Mouse (Mus musculus): Measurements from ENCODE around the gene Abi3.

Gene Abi3

DNA sequence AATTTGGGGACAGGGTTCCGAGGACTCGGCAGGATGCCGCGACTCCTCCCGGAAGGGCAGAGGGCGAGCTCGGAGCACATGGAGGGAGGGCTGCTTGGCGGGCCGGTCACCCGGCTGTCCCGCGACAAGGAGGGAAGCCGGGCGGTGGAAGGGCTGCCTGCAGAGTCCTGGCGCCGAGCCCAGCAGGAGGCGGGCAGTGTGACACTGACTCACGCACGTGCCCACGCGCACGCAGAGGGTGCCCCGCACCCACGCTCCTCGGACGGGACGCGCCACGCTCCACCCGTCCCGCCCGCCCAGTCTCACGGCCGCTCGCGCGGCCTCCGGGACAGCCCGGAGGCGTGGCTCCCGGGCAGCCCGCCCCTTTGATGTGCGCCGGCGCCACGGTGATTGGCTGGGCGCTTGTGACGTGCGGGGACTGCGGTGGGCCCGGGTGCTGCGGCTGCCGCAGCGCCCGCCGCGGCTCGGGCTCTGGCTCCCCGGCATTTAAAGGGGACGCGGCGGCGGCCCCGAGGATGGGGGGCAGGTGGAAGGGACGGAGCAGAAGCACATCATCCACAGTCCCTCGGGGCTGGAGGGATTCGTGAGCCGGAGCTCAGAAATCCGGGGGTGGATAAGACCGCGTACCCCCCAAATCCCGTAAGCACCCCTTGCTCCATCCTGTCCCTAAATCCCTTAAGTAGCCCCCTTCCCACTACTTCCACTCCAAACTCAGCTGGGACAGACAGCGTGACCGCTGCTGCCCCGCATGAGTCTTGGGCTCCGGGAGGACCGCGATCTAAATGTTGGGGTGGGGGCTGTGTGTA lies 18.0 kb downstream of the Abi3 start, which contains the start of gene Phospho1:
Phospho1 (plus strand) TSS at position 429 of the 806 bp plus-strand sequence.
- peak; percentile 92 for DNase-seq

DNA sequence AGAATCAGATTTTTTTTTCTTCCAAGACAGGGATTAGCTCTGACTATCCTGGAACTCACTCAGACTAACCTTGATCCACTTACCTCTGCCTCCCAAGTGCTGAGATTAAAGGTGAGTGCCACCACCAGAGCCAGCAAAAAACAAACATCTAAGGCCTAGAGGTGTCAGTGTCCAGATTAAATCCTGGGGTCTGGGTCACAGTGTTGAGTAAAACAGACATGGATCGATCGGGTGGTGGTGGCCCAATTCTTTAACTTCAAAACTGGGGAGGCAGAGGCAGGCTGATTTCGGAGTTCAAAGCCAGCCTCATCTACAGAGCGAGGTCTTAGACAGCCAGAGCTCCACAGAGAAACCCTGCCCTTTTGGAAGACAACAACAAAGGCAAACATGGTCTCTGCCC lies 19.8 kb downstream of the Abi3 start:
- no peak for DNase-seq

DNA sequence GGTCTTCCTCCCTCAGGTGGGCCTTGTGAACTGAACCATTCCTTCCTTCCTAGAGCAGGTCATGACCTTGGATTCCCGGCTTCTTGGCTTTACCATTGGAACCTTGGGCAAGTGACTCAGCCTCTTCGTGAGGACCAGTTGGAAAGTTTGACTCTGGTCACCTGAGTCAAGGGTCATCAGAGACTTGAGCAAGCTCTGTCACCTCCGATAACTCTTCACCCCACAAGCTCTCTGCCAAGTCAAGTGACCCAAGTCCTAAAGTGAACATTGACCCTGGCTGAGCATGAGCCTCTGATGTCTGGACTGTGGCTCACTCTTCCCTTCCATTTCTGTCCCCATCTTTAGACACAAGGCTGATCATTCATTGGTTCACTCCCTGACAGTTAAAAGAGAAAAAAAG lies 20.8 kb downstream of the Abi3 start:
- no peak for DNase-seq

DNA sequence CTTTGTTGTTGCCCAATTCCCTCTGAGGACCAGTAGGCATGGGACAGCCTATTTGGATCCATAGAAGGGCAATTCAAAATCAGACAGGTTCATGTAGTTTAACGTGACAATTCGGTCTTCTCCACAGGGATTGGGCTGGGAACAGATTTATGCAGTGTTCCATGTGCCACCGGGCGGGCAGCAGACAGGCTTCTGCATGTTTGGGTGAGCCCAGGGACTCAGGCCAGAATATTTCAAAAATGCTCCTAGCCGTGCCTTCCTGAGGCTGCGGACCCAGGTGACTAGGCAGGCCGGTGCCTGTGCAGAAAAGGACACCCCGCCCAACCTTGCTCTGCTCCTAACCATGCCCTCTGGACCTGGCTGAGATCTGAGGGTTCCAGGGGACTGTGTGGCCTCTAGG lies 23.1 kb downstream of the Abi3 start:
- DNase-seq, result no peak

DNA sequence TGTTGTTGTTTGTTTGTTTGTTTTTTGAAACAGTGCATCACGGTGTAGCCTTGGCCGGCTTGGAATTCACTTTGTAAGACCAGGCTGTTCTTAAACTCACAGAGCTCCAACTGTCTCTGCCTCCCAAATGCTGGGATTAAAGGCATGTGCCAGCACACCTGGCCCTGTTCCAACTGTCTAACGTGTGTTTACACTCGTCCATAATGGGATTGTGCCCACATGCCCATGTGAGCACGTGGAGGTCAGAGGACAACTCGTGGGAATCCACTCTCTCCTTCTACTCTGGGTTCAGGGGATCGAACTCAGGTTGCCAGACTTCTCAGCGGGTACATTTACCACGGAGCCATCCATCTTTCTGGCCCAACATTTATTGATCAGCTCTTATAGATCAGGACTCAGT lies 26.9 kb downstream of the Abi3 start:
- DNase-seq, result no peak

DNA sequence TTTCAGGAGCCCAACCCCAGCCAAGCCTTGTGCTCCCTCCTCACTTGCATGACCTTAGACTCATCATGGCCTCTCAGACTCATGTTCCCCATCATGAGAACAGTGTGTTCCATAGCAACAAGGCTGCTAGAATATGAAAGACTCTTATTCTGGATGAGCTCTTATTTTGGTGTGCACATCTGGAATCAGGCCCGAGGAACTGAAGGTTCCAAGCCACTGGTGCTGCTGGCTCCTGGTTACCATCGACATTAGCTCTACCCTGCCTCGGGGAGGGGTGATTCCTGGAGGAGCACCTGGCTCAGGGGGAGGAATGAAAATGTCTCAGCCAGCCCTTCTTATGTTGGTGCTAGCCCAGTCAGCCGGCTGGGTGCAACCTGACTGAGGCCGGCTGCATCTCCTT lies 27.4 kb downstream of the Abi3 start:
- no peak for DNase-seq

DNA sequence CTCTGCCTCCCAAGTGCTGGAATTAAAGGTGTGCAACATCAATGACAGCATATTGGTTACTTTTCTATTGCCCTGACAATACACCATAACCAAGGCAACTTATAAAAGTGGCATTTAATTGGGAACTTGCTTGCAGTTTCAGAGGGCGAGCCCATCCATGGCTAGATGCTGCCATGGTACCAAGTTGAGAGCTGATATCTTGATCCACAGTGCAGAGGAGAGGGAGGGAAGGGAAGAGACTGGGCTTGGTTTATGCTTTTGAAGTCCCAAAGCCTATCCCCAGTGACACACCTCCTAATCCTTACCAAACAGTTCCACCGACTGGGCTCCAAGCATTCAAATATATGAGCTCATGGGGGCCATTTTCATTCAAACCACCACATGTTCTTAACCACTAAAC lies 28.2 kb downstream of the Abi3 start:
- no peak for DNase-seq

DNA sequence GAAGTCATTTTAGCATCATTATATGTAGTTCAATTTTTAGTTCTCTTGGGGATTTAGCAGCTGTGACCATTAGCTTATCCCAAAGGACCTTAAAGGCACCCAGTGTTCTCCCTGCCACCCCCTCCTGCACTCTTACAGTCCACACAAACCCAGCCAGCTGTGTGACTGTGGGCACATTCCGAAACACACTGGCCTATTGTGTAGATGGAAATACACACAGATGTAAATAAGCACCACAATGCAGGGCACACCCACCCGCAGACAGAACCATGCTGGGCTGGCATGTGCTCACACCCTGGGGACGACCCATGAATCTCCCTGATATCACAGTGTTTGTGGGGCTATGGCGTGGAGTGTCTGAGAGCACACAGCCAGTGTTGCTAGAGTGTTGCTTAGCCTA lies 30.1 kb downstream of the Abi3 start:
- no peak for DNase-seq

DNA sequence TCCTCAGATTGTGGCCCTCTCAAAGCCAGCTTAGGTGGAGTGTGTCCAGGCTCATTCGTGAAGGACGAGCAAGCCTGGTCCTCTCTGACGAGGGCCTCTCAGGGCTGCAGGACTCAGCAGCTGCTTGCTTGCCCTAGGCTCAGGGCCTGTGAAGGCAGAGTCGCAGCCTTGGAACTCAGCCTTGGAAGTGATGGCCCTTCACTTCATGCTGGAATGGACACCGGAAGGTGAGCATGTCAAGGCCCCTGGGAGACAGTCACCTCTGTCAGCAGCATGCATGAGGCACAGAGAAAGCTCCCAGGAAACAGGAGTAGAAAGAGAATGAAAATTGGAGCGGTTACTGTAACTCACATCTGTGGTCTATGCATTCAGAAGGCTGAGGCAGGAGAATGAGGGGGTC lies 30.5 kb downstream of the Abi3 start:
- no peak for DNase-seq

DNA sequence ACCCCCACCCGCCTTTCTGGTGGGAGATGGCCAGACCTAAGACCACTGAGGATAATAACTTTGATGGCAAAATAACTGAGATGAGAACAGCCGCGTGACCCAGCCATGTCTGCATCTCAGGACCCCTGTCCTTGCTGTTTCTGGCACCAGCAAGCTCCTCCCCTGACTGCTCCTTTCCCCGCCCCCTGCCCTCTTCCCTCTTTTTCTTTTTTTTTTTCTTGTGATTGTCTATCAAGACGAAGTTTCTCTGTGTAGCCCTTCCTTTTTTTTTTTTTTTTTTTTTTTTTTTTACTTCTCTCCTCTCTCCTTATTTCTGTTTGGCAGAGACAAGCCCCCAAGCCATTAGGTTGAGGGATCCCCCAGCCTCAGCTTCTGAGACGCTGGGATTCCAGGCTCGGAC lies 31.4 kb downstream of the Abi3 start:
- DNase-seq, result no peak

DNA sequence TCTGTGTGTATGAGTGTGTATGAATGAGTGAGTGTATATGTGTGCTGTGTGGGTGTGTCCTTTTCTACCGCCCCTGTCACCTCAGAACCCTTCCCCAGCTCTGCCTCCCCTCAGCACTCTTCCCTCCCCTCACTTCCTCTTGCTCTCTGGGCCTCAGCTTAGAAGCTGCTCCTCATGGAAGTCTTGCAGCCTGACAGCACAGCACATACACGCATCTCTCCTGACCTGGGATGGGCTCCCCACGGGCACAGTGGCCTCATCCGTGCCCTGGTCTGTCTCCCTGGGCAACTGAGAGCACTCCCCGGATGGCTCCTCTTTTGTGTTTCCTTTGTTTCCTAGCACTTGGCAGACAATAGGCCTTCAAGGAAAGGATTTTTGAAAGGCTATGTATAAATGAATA lies 32.7 kb downstream of the Abi3 start:
- DNase-seq, result no peak

DNA sequence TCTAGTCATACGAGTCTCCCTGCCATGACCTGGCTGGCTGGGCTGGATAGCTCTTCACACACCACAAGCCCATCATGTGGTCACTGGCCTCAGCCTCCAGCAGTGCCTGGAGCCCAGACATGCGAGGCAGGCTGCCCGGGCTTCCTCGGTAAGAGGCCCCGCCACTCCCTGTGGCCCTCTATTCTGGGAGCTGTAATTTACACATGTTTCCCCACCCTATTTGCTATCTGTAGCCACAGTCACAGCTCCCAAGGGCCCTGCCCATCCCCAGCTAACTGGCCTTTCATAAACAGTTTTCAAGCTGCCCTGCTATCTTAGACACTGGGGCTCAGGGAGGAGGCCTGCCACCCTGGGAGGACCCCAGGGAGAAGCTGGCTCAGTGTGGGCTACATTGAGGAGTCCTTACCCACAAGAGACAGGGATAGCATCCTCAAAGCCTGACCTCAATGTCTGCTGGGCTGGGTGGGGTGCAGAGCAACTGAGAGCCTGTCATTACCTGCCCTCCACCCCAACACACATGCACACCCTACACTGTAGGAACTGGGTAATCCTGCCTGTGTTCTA lies 33.7 kb downstream of the Abi3 start:
- DNase-seq, result no peak

DNA sequence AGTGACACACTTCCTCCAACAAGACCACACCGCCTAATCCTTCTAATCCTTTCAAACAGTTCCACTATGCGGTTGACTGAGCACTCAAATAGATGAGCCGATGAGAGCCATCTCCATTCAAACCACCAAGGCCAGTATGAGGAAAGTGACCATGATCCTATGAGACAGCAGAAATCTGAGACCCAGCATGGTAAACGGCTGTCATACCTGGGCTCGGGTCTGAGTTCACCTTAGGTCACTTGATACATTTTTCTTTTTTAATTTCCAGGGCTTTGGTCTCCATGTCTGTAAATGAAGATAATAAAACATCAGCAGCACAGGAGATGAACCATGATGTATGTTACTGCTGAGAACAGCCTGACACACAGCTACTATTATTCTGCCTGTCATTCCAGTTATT lies 34.4 kb downstream of the Abi3 start:
- DNase-seq, result no peak

DNA sequence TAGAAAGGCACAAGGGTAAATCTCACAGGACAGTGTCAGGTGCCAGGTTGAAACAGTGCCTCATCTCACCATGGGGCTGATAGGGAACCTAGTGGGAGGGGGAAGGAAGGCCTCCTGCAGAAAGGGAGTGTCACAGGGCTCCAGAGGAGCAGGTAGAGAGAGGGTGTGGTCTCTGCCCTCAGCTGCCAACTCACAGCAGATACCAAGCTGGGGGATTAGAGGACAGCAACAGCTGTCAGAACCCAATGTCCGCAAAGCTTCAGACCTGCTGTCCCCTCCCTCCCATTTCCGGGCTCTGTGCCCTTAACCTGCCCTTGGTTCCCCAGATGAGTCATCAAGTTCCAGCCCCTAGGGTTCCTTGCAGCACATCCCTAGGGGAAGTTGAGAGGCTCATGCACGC lies 36.7 kb downstream of the Abi3 start:
- peak; percentile 10 for DNase-seq

DNA sequence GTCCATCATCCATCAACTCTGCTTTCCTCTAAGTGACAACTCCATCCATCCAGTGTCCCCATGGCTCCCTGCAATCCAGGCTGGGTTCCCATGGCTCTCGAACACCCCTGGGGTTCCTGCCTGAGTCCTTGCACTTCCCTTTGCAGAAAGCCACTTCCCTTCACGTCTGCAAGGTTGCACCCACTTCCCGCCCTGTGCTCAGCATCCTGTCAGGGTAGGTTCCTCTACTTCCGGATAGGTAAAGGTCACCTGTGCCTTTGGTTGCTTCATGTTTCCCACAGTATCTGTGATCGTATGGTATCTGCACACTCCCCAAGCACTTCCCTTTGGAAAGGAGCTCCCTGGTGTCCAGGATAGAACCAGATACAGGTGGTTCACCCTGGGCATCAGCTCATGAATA lies 37.3 kb downstream of the Abi3 start:
- peak; percentile 52 for DNase-seq

DNA sequence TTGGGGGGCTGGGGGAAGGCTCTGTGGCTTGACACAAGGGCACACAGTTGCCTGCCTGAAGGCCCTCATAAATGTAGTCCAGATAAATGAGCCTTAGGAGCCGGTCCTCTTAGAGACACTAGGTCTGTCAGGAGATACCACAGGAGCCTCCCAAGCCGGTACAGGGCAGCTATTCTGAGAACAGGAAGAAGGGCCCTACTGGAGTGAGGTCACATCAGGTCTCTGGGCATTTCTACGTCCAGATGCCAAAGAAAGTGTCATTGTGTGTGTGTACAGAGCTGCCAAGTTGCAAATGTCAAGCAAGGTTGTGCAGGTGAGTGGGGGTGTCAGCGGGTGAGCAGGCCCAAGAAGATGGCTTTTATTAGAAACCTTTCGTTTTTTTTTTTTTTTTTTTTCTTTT lies 46.7 kb downstream of the Abi3 start:
- no peak for DNase-seq

DNA sequence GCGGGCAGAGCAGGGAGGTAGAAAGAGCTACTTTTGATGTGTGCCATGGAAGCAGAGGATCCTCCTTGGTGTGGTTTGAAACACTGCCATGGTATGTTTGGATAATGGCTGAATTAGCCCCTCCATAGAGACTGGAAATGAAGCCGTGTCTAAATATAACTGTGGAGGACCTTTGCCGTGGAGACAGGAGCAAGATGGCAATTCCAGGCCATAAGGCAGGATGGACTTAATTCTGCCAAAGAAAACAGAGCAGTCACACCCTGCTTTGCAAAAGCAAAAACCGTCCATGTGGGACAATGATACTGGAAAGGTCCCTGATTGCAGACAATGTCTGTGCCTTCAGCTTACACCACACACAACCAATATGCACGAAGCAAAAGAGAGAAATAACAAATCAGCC lies 48.1 kb downstream of the Abi3 start:
- no peak for DNase-seq

DNA sequence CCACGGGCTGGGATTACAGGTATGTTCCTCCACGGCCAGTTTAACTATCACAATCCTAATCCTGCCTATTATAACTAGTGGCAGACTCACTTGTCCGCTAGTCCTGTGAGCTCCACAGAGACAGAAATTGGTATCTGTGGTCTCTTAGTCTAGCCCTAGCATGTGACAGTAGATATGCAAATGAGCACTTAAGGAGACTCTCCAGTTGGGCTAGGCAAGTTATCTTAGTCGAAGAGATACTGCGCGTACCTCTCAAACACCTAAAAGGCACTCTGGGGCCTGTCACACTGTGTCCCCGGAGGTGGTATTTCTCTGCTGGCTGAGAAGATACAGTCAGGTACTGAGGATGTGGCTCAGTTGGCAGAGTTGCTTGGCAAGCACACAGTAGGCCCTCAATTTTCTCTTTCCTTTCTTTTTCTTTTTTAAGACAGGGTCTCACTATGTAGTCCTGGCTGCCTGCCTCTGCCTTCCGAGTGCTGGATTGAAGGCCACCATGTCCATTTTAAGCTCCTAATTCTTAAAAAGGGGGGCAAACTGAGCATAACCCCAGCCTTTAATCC lies 49.2 kb downstream of the Abi3 start:
- no peak for DNase-seq

DNA sequence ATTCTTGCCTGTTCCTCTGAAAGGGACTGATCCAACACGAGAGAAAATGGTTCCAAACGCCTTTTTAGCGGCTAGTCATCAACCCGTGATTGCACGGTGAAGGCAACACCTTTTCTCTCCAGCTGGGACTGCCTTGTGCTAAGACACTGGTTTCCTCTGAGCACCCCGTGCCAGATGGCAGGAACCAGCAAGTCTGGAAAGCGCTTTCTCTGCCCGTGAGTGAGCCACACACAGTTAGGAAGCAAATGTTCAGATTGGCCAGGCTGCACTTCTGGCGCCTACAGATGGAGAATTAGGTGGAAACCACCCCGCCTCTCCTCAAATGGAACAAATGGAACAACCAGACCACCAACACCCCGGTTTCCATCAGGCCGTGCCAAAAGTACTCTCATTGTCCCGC lies 50.5 kb downstream of the Abi3 start:
- no peak for DNase-seq

DNA sequence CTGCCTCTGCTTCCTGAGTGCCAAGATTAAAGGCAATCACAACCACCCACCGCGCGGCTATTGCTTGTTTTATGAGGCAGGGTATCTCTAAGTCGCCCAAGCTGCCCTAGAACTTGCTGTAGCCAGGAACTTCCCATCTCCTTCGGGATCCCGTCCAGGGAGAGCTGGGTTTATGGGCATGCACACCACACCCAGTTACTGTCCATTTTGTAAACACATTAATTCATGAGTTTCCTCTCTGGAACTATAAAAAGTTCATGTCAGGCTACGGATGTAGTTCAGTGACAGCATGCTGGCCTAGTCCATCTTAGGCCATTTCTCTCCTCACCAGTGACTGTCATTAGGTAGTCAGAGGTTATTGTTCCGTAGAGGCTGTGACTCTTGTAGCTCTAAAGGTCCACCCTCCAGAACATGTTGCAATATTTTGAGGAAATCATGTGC lies 52.8 kb downstream of the Abi3 start:
- no peak for DNase-seq

DNA sequence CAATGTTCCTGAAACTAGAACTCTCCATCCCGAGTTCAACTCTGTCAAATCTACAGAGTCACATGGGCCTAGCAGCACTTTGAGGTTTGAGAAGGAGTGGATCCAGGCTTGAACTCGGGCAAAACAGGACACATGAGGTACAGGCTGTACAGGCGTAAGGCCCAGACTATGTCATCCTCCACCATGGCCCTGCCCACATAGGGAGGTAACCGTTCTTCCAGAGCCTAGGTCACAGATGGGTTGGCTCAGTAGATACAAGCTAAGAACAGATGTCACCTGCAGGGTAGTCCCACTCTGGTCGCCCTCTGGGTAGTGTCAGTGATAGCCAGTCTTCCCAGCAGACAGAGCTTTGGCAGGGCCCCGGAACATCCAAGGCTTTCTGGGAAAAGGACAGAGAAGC lies 55.8 kb downstream of the Abi3 start:
- no peak for DNase-seq

DNA sequence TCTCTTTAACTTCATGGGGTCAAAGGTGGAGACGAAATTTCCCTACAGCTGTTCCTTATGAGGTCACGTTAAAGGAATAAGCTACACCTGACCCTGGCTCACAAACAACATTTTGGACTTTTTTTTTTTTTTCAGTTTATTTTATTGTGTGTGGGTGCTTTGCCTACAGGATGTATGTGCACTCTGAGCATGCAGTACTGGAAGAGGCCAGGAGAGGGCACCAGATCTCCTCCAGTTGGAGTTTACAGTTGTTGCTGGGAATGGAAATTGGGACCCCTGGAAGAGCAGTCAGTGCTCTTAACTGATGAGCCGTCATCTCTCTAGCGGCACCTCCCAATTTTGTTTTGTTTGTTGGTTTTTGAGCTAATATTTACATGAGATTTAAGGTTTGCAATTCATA lies 56.6 kb downstream of the Abi3 start:
- DNase-seq, result no peak

DNA sequence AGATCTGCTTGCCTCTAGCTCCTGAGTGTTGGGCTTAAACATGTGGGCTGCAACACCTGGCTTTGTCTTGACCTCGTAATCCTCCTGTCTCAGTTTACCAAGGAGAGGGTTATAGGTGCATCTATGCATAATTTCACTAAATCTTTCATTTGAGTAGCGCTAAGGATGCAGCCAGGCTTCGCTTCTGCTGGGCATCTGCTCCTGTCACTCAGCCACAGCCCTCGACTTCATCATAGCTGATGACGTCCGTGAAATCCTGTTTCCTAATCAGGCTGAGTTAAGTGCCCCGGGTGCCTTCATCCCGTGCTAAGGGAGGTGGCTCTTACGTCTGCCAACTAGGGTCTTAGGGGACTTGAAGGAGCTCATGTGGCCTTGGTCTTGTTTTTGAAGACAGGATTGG lies 58.3 kb downstream of the Abi3 start:
- no peak for DNase-seq

DNA sequence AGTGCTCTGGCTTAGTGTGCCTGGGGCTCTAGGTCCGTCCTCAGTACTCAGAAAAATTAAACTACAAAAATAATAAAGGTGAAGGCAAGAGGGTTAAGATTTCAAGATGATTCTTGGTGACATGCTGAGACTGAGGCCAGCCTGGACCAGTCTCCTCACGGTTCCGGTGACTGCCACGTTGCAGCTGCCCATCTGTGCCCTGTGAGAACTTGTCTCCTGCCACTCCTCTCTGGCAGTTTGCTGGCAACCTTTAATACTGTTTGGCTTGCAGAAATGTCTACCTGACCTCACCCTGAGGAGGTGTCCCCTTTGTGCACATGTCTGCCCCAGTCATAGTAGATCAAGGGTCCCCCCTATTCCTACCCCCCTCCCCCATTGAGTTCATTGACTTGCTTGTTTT lies 58.8 kb downstream of the Abi3 start:
- DNase-seq, result no peak

DNA sequence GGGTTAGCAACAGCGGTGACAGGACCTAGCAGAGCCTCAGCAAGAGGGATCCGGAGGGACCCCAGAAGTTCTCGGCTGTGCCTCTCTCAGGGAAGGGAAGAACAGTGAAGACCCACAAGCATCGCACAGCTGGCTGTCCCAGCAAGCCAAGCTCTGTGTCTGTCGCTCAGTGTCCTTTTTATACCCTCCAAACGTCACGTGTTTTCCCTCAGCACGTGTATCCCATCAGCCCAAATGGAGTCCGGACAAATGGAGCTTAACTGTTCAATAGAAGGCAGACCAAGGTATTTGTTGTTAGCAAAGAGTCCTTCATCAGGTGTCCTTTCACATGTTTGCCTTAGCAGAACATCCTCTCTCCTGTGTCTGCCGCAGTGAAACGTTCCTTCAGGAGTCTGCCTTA lies 60.7 kb downstream of the Abi3 start:
- DNase-seq, result no peak
